Mouse (Mus musculus): Measurements from ENCODE around the gene Btbd17. TPM values are rescaled to one million over a fixed set of nuclear protein-coding genes. Genes with fewer than 3 reads are reported as not detected.

Gene Btbd17
- total RNA-seq (2021): under 1 TPM; 0.17 to 0.25 TPM

GRCm38 (mm10) chr11:114795848-114796322 lies at the start of gene Btbd17:
Btbd17 (minus strand) TSS chr11:114795945.
- DNase-seq: no peak

GRCm38 (mm10) chr11:114844464-114845220 lies 48.9 kb upstream of the Btbd17 start:
- DNase-seq: no peak

GRCm38 (mm10) chr11:114843818-114844463 lies 48.2 kb upstream of the Btbd17 start:
- peak; percentile 71 for DNase-seq

GRCm38 (mm10) chr11:114833166-114833565 lies 37.4 kb upstream of the Btbd17 start:
- no peak for DNase-seq

- DNase-seq: no peak
Observed at GRCm38 (mm10) chr11:114830433-114830773, 34.7 kb upstream of the Btbd17 start.

DNA sequence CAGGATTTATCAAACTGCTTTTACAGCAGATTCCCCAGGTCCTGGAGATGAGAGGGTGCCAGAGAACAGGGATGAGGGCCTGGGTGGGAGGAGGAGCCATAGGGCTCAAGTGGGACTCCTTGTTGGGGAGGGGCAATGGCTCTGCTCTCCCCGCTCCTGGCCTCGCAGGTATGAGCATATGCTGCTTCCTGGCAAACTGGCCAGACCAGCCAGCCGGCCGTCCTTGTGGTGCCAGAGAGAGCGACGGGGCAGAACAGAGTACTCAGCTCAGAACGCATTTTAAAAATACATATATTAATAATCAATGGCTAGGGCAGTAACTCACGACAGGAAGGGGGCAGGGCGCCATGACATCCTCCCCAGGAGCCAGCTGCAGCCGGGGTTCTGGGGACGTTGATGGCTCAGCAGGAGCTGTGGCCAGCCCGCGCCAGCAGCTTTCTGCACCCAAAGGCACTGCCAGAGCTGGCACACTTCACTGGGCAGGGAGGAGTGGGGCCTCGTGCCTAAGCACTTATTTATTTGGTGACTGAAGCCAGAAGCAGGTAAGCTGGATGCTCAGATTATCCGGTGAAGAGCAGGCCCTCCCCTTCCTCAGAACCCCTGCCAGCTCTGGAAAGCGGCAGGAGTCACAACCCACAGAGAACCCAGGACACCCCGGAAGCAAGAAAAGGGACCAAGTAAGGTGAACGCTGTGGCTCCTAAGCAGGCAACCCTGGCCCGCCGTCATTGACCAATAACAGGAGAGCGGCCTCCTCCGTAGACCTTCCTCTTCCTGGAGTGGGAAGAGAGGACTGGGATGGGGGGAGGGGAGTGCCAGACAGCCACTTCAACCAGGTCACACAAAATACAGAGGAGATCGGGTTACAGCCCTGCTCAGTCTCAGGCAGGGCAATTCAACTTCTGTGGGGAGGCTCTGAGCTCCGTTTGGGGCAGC lies 34.0 kb upstream of the Btbd17 start:
- DNase-seq: peak; percentile 76

DNA sequence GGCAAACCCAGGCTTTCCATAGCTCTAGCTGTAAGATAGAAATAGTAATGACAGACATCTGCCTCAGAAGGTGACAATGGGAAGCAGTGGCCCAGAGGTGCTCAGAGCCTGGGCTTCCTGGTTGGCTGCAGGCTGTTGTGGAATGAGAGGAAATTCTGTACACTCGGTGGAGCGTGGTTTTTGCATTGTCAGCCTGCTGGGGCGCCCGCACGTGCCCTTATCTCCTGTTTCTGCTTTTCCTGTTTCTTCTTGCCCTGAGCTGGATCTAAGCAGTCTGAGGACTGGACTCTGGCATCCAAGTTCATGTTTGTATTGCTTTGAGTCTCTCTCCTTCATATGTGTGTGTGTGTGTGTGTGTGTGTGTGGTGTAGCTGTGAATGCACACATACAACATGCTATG lies 30.9 kb upstream of the Btbd17 start:
- no peak for DNase-seq

- no peak for DNase-seq
Observed at GRCm38 (mm10) chr11:114823199-114823725, 27.5 kb upstream of the Btbd17 start.

GRCm38 (mm10) chr11:114822727-114823126 lies 27.0 kb upstream of the Btbd17 start:
- peak; percentile 52 for DNase-seq

GRCm38 (mm10) chr11:114821325-114821724 lies 25.6 kb upstream of the Btbd17 start:
- DNase-seq: no peak

DNA sequence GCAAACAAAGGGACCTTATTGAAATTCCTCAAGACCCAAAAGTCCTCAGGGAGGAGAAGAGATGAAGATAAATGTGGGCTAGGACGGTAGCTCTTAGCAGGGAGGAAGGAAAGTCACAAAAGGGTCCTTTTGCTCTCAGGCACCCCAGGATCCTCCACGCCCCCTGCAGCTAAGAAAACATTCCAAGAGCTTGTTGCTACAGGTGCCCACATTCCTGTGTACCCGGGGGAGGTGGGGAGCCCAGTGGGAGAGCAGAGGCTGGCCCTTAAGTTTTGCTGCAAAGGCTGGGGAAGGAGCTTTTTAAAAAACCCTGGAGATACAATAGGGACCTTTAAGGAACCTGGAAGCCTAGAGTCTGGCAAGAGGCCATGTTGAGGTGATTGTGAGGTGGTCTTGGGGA lies 24.7 kb upstream of the Btbd17 start:
- DNase-seq: no peak

- DNase-seq: no peak
Observed at GRCm38 (mm10) chr11:114819110-114819509, 23.4 kb upstream of the Btbd17 start.

DNA sequence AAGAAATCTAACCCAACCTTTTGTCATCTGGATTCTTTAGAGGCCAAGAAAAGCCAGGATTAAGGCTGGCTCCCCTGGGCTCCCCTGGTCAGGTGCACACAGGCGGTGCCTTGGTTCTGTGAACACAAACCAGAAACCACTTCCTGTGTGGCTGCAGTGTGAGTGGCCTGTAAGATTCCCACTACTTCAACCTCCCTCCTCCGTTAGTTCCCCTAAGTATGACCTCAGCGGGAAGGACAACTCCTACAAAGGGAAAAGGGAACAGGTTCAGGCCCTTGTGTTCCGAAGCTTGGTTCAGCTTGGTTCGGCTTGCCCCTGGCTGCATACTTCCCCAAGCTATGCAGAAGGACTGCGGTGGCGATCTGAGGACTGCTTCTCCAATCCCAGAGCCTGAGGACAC lies 22.4 kb upstream of the Btbd17 start:
- DNase-seq: no peak

- DNase-seq: no peak
Observed at GRCm38 (mm10) chr11:114816934-114817333, 21.2 kb upstream of the Btbd17 start.

- peak; percentile 21 for DNase-seq
Observed at GRCm38 (mm10) chr11:114814873-114815592, 19.3 kb upstream of the Btbd17 start.

- peak; percentile 96 for DNase-seq
Observed at GRCm38 (mm10) chr11:114812731-114813240, 17.0 kb upstream of the Btbd17 start.

DNA sequence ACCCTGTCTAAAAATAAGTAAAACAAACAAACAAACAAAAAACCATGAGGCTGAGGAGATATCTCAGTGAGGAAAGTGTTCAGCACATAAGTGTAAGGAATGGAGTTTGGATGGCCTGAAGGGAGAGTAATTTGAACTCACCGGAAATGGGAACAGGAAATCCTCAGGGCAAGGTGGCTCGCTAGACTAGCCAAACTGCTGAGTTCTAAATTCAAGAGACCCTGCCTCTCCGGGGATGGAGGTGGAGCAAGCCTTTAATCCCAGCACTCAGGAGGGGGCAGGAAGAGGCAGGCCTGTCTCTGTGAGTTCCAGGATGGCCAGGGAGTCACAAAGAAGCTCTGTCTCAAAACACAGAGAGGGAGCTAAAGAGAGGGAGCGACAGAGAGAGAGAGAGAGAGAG lies 14.6 kb upstream of the Btbd17 start:
- DNase-seq: no peak

DNA sequence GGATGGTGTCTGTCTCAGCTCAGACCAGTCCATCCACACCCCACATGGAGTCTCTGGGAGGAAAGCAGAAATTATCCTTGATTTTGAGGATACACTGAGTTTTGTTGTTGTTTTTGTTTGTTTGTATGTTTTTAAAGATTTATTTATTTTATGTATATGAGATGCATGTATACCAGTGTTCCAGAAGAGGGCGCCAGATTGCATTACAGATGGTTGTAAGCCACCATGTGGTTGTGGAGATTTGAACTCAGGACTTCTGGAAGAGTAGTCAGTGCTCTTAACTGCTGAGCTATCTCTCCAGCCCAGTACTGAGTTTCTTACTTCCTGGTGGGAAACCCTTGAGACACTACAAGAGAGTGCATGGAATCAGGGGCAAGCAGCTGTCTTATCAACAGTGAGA lies 13.6 kb upstream of the Btbd17 start:
- no peak for DNase-seq

DNA sequence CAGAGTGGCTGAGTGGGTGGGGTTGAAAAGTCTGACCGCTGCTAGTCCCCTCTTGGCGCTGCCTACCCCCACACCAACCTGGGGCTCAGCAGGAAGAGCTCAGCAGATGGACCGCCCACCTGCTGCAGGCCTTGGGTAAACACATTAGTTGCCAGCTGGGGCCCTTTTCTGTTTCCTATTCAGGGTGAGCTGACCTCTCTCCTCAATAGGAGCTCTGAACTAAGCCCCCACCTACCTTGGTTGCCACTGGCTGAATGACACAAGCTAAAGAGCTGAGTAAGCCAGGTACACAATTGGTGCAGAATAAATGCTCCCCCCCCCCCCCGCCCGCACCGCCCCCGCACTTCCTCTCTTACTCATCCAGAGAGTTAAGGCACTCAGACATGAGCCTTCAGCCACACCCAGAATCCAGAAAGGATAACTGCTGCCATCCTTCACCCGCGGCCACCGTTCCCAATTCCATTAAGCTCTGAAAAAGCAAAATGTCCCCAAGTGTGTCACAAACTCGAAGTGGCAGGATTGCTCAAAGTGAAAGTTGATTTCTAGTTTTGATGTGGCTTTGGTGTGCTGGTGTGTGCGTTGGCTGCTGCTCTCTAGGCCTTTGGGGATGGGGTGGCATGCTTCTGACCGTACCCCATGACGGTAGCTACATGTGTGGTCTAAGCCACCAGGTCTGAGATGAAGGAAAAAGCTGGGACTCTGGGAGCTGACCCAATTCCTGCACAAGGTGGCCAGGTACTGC lies 12.1 kb upstream of the Btbd17 start:
- DNase-seq: no peak

GRCm38 (mm10) chr11:114807025-114807424 lies 11.3 kb upstream of the Btbd17 start:
- DNase-seq: no peak

DNA sequence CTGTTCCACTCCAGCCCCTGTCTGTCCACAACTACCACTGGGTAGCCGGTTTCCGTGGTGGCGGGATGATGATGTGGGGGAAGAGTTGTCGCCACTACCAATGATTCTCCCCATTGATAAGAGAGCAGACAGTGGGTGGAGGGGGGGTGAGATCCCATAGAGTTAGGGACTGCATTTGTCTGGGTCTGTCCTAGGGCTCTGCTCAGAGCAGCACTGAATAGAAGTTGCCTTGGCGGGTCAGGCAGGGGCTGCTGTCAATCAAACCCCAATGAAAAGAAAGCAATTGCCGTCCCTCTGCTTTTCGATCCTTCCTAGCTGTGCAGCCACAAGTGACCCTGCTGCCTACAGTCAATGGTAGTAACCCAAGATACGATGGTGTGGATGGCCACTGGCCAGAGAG lies 8.2 kb upstream of the Btbd17 start:
- DNase-seq: no peak
